Mouse (Mus musculus) liver, adult 2 months (tissue): ENCODE data around the gene D930048N14Rik.

Experiments
- CTCF ChIP-seq: fragments of 200-500 bp; IDR thresholded peaks from 2 replicates; pipeline ENCODE4 v1.5.1; 2011; ENCODE audit warnings: low read depth, low read length, control low read depth
- POLR2A ChIP-seq: fragments of 200-500 bp; IDR thresholded peaks from 2 replicates; pipeline ENCODE4 v1.6.1; 2011; ENCODE audit warnings: low read length, control low read depth; ENCODE audit not compliant: insufficient read depth; ENCODE audit errors: extremely low read depth

DNA sequence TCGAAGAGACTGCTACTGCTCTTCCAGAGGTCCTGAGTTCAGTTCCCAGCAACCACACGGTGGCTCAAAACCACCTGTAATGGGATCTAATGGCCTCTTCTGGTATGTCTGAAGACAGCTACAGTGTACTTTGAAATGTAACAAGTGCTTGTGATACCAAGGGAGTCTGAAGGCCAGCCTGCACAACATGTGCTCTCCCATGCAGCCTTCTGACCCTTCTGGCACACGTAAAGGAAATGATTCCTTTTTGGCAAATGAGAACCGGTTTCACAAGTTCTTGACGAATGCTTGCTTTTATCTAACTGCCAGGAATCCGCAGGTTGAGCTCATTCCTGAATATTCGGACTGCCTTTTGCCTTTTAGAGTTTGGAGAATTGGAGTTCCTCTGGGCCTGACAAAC lies 35.6 kb upstream of the D930048N14Rik start:
- no peak for TF ChIP-seq POLR2A
- TF ChIP-seq CTCF, result no peak
